7 mouse cellular contexts compared by ENCODE assay signal in genomic region chr13:49449318-49449749, GRCm38 (mm10). TPM values are rescaled to one million over a fixed set of nuclear protein-coding genes. Genes with fewer than 3 reads are reported as not detected.
DNase-seq lines count a peak whose midpoint lies in the region; ATAC-seq and TF ChIP-seq lines count a peak whose summit lies in the region.

No protein-coding gene starts in this region.

- no peak for TF ChIP-seq POLR2A in spleen, adult 2 months (IDR thresholded peaks at IDR 0.05; ENCODE audit: low read depth, low read length)

- no peaks in the 10 kb centered on the region for H3K9me3 ChIP-seq in intestine, postnatal 0 days (ENCODE audit: control insufficient read depth)
- no peaks in the 10 kb centered on the region for H3K9me3 ChIP-seq in limb, embryonic 11.5 days (ENCODE audit: control insufficient read depth, low read length)
- no peaks in the 10 kb centered on the region for H3K9me3 ChIP-seq in midbrain, embryonic 15.5 days

- no peak overlapping the region for H3K4me3 ChIP-seq in intestine, postnatal 0 days (ENCODE audit: low read depth, low read length)
- H3K4me3 ChIP-seq in limb, embryonic 11.5 days (ENCODE audit: low read depth, low read length): no peak overlapping the region
- no peak overlapping the region for H3K4me3 ChIP-seq in midbrain, embryonic 15.5 days
- H3K4me3 ChIP-seq in spleen, adult 2 months (ENCODE audit: extremely low read depth, insufficient read depth, insufficient read length): no peak overlapping the region

- H3K9ac ChIP-seq in intestine, postnatal 0 days (ENCODE audit: low read depth, low read length): no peak overlapping the region
- H3K9ac ChIP-seq in limb, embryonic 11.5 days (ENCODE audit: low read length): 0 out of 2 replicates have a peak overlapping the region, but pooled peaks have one; percentile 12
- H3K9ac ChIP-seq in midbrain, embryonic 15.5 days: no peak overlapping the region

- peaks cover 30% of the 10 kb centered on the region for H3K36me3 ChIP-seq in intestine, postnatal 0 days (ENCODE audit: control insufficient read depth, insufficient read depth)
- no peaks in the 10 kb centered on the region; the same call in 1 of the 2 replicates for H3K36me3 ChIP-seq in limb, embryonic 11.5 days (ENCODE audit: control insufficient read depth, insufficient read depth, low read length)
- peaks cover 19% of the 10 kb centered on the region; the same call in 1 of the 2 replicates for H3K36me3 ChIP-seq in midbrain, embryonic 15.5 days (replicated peaks)
- peaks cover 2% of the 10 kb centered on the region for H3K36me3 ChIP-seq in spleen, adult 2 months (ENCODE audit: control insufficient read depth, insufficient read depth, low read length)

- TF ChIP-seq CTCF in intestine, postnatal 0 days (IDR thresholded peaks at IDR 0.05; ENCODE audit: low read depth): peak; percentile 99
- peak; percentile 77; the same call in 1 of the 2 replicates for TF ChIP-seq CTCF in spleen, adult 2 months (IDR thresholded peaks at IDR 0.05; ENCODE audit: extremely low read depth, insufficient read depth, insufficient read length, insufficient replicate concordance)

- no peak overlapping the region for H3K4me2 ChIP-seq in intestine, postnatal 0 days (replicated peaks; ENCODE audit: low read depth)
- no peak overlapping the region for H3K4me2 ChIP-seq in limb, embryonic 11.5 days (ENCODE audit: low read depth, severe bottlenecking)
- H3K4me2 ChIP-seq in midbrain, embryonic 15.5 days: no peak overlapping the region

- H3K27me3 ChIP-seq in intestine, postnatal 0 days (replicated peaks; ENCODE audit: control insufficient read depth, insufficient read depth, low read length): no peaks in the 10 kb centered on the region
- H3K27me3 ChIP-seq in limb, embryonic 11.5 days (ENCODE audit: control insufficient read depth, insufficient read depth, low read length): no peaks in the 10 kb centered on the region
- no peaks in the 10 kb centered on the region for H3K27me3 ChIP-seq in midbrain, embryonic 15.5 days (replicated peaks)
- no peaks in the 10 kb centered on the region for H3K27me3 ChIP-seq in spleen, adult 2 months (ENCODE audit: control insufficient read depth, insufficient read depth, low read length)

- H3K4me1 ChIP-seq in intestine, postnatal 0 days (replicated peaks; ENCODE audit: control insufficient read depth, insufficient read depth, low read length): no peaks in the 10 kb centered on the region
- H3K4me1 ChIP-seq in limb, embryonic 11.5 days (ENCODE audit: control insufficient read depth, insufficient read depth, low read length): no peaks in the 10 kb centered on the region
- H3K4me1 ChIP-seq in midbrain, embryonic 15.5 days: no peaks in the 10 kb centered on the region
- H3K4me1 ChIP-seq in spleen, adult 2 months (ENCODE audit: control insufficient read depth, insufficient read depth, insufficient read length): no peaks in the 10 kb centered on the region

- intact Hi-C loops in gastrocnemius, postnatal 36 days (cut with DNase I): loop anchor here (1.0 to 5.0 kb wide), 2 partner anchors 113 to 196 kb away; no protein-coding TSS in a partner anchor

- ATAC-seq in intestine, postnatal 0 days: peak; percentile 50; the same call in 1 of the 2 replicates
- peak; percentile 57; the same call in 1 of the 2 replicates for ATAC-seq in limb, embryonic 11.5 days (ENCODE audit: insufficient number of reproducible peaks, low FRiP score, low TSS enrichment, low read depth)
- ATAC-seq in midbrain, embryonic 15.5 days (replicated peaks): peak; percentile 90

- DNase-seq in adrenal gland, adult 8-10 months: peak; percentile 64
- DNase-seq in embryo, embryonic 11 days: peak; percentile 83
- peak; percentile 77 to 86 for DNase-seq in gastrocnemius, postnatal 36 days
- peak; percentile 87 for DNase-seq in limb, embryonic 11.5 days (ENCODE audit: low spot score)
- DNase-seq in spleen, adult 2 months (ENCODE audit: low read depth in 1 of 2, low spot score in 2 of 2): peak; percentile 25 to 59

- WGBS in intestine, postnatal 0 days: 35% methylated on average over 5 of the region's 5 CpGs
- WGBS in limb, embryonic 11.5 days: 56% methylated on average over 5 of the region's 5 CpGs
- WGBS in midbrain, embryonic 15.5 days: 43% methylated on average over 5 of the region's 5 CpGs
- WGBS in spleen, adult 2 months: 46% methylated on average over 5 of the region's 5 CpGs

- H3K27ac ChIP-seq in intestine, postnatal 0 days (ENCODE audit: low read depth, low read length): no peak overlapping the region
- H3K27ac ChIP-seq in limb, embryonic 11.5 days (replicated peaks; ENCODE audit: low read depth, low read length): no peak overlapping the region
- no peak overlapping the region for H3K27ac ChIP-seq in midbrain, embryonic 15.5 days
- H3K27ac ChIP-seq in spleen, adult 2 months (ENCODE audit: insufficient read depth, low read length): no peak overlapping the region

RNA-seq across cellular contexts. Expression of gene Ippk, which starts 28.3 kb away (rescaled TPM):
- 10 to 100 TPM; 38.1 to 43.5 (median 39.4) TPM for total RNA-seq in adrenal gland, adult 8-10 months (2022)
- 1 to 10 TPM; 5.3 to 5.6 TPM for total RNA-seq in gastrocnemius, postnatal 36 days (2021)
- polyA plus RNA-seq in intestine, postnatal 0 days (2015; fragmentation: Nextera tagmentation; extraction: Ambion mirVana): 10.4 and 11.5 TPM in 2 replicates
- 14.6 and 16.3 TPM in 2 replicates for polyA plus RNA-seq in limb, embryonic 11.5 days (2014; fragmentation: Nextera tagmentation; extraction: Ambion mirVana)
- polyA plus RNA-seq in midbrain, embryonic 15.5 days (2015; fragmentation: Nextera tagmentation; extraction: Ambion mirVana): 14.0 and 14.4 TPM in 2 replicates
- polyA plus RNA-seq in spleen, adult 2 months (2012; rRNA removed): 1.8 and 2.2 TPM in 2 replicates

RNA-seq across cellular contexts. Expression of gene Tes3-ps, which starts 43.8 kb away (rescaled TPM):
- 1 to 10 TPM; 1.5 to 2.2 (median 1.7) TPM for total RNA-seq in adrenal gland, adult 8-10 months (2022)
- 1 to 10 TPM; 1.3 to 2.0 TPM for total RNA-seq in gastrocnemius, postnatal 36 days (2021)
- polyA plus RNA-seq in intestine, postnatal 0 days (2015; fragmentation: Nextera tagmentation; extraction: Ambion mirVana): 0.55 and 0.57 TPM in 2 replicates
- 0.85 and 0.87 TPM in 2 replicates for polyA plus RNA-seq in limb, embryonic 11.5 days (2014; fragmentation: Nextera tagmentation; extraction: Ambion mirVana)
- polyA plus RNA-seq in midbrain, embryonic 15.5 days (2015; fragmentation: Nextera tagmentation; extraction: Ambion mirVana): 0.62 and 0.66 TPM in 2 replicates
- polyA plus RNA-seq in spleen, adult 2 months (2012; rRNA removed): not detected in 2 replicates

RNA-seq across cellular contexts. Expression of gene Ecm2, which starts 55.3 kb away (rescaled TPM):
- 10 to 100 TPM in 1 of 4 experiments, 1 to 10 TPM in 3; 6.0 to 10.1 (median 7.9) TPM for total RNA-seq in adrenal gland, adult 8-10 months (2022)
- 1 to 10 TPM; 7.7 to 9.5 TPM for total RNA-seq in gastrocnemius, postnatal 36 days (2021)
- 1.1 and 1.7 TPM in 2 replicates for polyA plus RNA-seq in intestine, postnatal 0 days (2015; fragmentation: Nextera tagmentation; extraction: Ambion mirVana)
- polyA plus RNA-seq in limb, embryonic 11.5 days (2014; fragmentation: Nextera tagmentation; extraction: Ambion mirVana): 0.19 and 0.26 TPM in 2 replicates
- 1.8 and 1.9 TPM in 2 replicates for polyA plus RNA-seq in midbrain, embryonic 15.5 days (2015; fragmentation: Nextera tagmentation; extraction: Ambion mirVana)
- polyA plus RNA-seq in spleen, adult 2 months (2012; rRNA removed): 0.11 and 0.14 TPM in 2 replicates
